Mouse (Mus musculus): Measurements from ENCODE around the gene Ptn. TPM values are rescaled to one million over a fixed set of nuclear protein-coding genes. Genes with fewer than 3 reads are reported as not detected.
A peak's percentile ranks its signal among the peaks of the same experiment; 100 is the strongest.

The Ptn gene
- polyA plus RNA-seq, 1 experiment from 2014 or later, result 622 TPM

DNA sequence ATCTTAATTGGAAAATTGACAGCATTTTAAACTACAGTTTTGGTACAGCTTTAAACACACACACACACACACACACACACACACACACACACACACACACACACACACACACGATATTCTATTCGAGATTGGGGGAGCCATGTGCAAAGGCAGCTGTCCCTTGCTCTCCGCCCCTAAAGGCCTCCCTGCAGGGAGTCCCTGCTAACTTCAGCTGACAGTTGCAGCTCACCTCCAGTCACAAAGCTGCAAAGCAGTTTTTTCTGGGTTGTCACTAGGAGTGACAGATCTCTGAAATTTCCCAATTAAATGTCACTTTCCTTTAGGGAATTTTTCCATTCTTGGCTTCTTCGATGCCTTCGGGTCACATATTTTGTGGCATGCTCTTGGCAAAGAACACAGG, 428 bp upstream of the Ptn start:
- peaks cover 50% of the 10 kb centered on the region for H3K4me1 ChIP-seq (replicated peaks)
- no peaks in the 10 kb centered on the region for H3K9me3 ChIP-seq
- peak; percentile 46 for ATAC-seq (ENCODE audit: low read depth)
- H3K36me3 ChIP-seq, result peaks cover 9% of the 10 kb centered on the region
- 4% methylated on average over 5 of the region's 5 CpGs for WGBS
- peak overlapping the region; percentile 74 for H3K4me3 ChIP-seq
- peak overlapping the region; percentile 65 for H3K4me2 ChIP-seq
- peak overlapping the region; percentile 92 for H3K9ac ChIP-seq
- peak overlapping the region; percentile 92 for H3K27ac ChIP-seq (replicated peaks)
- H3K27me3 ChIP-seq, result no peaks in the 10 kb centered on the region

DNA sequence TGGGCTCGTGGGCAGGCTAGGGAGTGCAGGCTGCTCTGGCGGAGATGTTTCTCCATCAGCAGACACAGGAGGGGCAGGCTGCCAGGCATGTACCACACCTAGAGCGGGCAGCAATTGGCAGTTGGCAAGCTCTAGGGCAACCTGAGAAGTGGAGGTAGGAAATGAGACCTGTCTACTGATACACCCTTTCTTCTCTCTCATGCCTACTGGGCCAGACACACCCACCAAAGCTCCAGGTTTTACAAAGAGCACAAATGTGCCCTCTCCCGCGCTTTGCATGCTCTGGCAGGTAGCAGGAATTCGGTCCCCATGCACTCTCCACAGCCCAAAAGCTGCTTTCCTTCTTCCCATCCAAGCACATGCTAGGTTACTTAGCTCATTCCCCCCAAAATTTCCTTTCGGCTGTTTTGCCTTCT, 701 bp downstream of the Ptn start:
- Histone ChIP-seq H3K4me3 (peak overlapping the region; percentile 74), H3K9me3 (no peaks in the 10 kb centered on the region), H3K4me1 (replicated peaks) (peaks cover 59% of the 10 kb centered on the region), H3K27me3 (no peaks in the 10 kb centered on the region), H3K4me2 (peak overlapping the region; percentile 65), H3K27ac (replicated peaks) (peak overlapping the region; percentile 92), H3K36me3 (peaks cover 9% of the 10 kb centered on the region), H3K9ac (peak overlapping the region; percentile 92)
- WGBS, result 3% methylated on average over 7 of the region's 7 CpGs
- ATAC-seq (ENCODE audit: low read depth), result peak; percentile 49

DNA sequence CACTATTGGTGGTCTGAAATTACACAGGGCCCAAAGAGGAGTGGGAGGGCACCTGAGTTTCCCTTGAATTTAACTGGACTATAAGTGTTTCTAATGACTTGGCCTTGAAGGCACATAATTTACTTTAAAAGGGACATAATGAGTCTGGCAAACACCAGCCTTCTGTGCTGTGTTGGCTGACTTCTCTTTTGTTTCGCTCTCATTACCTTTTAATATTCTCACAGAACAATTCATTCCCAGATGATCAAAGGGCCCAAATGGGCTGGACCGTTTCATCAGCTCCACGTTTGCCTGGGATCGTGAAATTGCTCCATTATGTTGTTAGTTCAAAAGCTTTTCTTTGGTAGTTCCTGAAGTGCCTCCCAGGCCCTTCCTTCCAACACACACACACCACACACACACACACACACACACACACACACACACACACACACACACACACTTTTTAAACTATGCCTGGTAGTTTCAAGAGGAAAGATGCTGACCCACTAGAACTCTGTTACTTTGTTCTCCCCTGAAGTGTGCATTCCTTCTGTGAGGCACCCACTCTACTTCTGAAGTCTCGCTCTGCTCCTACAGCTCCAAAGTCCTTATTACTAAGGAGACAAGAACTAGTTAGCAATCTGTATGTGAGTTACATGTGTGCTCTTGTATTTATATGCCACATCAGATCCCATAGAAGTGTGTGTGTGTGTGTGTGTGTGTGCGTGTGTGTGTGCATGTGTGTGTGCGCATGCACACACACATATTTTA, 1.5 kb downstream of the Ptn start:
- H3K27ac ChIP-seq (replicated peaks), result peak overlapping the region; percentile 92
- WGBS, result 22% methylated on average over 7 of the region's 7 CpGs
- H3K27me3 ChIP-seq, result no peaks in the 10 kb centered on the region
- peak overlapping the region; percentile 74 for H3K4me3 ChIP-seq
- H3K4me1 ChIP-seq (replicated peaks), result peaks cover 65% of the 10 kb centered on the region
- H3K4me2 ChIP-seq, result peak overlapping the region; percentile 65
- ATAC-seq (ENCODE audit: low read depth), result no peak
- H3K36me3 ChIP-seq, result peaks cover 12% of the 10 kb centered on the region
- H3K9ac ChIP-seq, result peak overlapping the region; percentile 92
- H3K9me3 ChIP-seq, result no peaks in the 10 kb centered on the region

DNA sequence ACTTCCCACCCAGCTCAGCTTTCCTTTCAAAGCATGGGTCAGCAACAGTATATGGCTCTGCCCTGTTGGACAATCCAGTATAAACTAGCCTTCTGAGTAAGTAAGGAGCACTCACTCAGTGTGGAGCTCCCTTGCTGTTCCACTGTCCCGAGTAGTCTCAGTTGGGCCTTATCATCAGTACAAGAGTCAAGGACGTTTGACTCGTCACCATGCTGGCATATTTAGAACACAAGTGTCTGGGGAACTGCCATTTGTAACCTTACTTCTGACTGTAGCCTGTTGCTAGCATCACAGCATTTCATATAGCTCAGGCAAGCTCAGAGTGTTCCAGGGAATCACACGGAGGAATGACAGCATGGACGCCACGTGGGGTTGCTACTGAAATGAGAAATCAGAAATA, 3.1 kb downstream of the Ptn start:
- no peak overlapping the region for H3K27ac ChIP-seq (replicated peaks)
- peaks cover 17% of the 10 kb centered on the region for H3K36me3 ChIP-seq
- H3K4me3 ChIP-seq, result peak overlapping the region; percentile 25
- peak overlapping the region; percentile 45 for H3K9ac ChIP-seq
- WGBS, result 80% methylated on average over 6 of the region's 6 CpGs
- no peak for ATAC-seq (ENCODE audit: low read depth)
- H3K4me2 ChIP-seq, result peak overlapping the region; percentile 65
- H3K9me3 ChIP-seq, result no peaks in the 10 kb centered on the region
- H3K27me3 ChIP-seq, result no peaks in the 10 kb centered on the region
- H3K4me1 ChIP-seq (replicated peaks), result peaks cover 68% of the 10 kb centered on the region

DNA sequence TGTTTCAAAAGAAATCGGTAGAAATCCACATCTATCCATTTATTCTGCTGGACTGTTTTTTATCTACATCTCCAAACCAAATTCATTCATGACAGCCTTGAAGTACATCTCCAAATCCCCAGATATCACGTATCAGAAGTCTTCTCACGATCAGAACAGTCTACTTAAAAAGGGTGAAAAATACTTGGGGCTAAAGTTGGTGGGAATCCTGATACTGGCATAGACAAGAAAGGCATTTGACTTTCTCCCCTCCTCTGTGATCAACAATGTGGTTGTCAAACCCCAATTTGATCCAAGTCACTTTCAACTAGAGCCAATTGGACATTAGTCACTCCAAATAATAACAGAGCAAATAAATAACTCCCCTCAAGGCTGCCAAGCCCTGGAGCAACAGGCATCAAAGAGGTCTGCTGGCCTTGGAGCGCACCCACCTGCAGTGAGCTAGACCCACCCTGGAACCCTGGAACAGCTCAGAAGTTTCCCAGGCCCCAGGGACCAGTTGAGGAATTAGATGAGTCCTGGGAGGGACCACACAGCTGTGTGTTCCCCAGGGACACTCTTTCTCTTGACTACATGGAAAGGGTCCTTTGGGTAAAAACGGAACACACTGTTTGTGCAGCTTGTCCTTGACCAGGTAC, 9.6 kb downstream of the Ptn start:
- Histone ChIP-seq H3K4me3 (no peak overlapping the region), H3K36me3 (peaks cover 16% of the 10 kb centered on the region), H3K9me3 (no peaks in the 10 kb centered on the region), H3K9ac (no peak overlapping the region), H3K27ac (replicated peaks) (peak overlapping the region; percentile 18; the same call in 1 of the 2 replicates), H3K4me2 (peak overlapping the region; percentile 18; the same call in 1 of the 2 replicates), H3K27me3 (no peaks in the 10 kb centered on the region), H3K4me1 (replicated peaks) (peaks cover 63% of the 10 kb centered on the region)
- ATAC-seq (ENCODE audit: low read depth), result peak; percentile 68
- WGBS, result 56% methylated on average over 5 of the region's 5 CpGs

DNA sequence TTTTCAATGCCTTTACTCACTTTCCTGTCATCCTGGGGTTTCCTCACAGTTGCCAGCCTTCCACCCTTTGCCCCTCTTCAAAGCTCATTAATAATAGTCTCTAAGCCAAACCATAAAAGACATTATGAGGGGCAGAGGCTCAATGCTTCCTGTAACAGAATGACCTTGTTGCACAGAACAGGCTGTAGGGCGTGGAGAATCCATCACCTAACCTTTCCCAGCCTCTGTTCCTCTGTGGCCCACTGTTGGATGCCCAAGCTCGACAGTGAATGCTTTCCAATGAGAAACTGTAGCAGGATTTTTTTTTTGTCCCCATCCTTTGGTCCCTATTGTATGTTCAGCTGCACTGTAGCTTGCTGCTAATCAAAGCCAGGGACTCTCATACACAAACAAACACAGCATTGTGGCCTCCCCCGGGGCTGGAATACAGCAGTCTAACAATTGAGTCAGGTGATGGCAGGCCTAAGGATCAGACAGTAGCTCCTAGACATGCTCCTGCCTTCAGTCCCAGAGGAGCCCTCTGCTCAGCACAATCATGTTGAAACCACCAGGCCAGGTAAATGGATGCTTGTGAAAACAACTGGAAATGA, 12.9 kb downstream of the Ptn start:
- H3K4me2 ChIP-seq, result peak overlapping the region; percentile 13
- WGBS, result 10% methylated on average over 3 of the region's 3 CpGs
- no peaks in the 10 kb centered on the region for H3K9me3 ChIP-seq
- no peaks in the 10 kb centered on the region for H3K27me3 ChIP-seq
- no peak overlapping the region for H3K9ac ChIP-seq
- peak; percentile 37; the same call in 1 of the 2 replicates for ATAC-seq (ENCODE audit: low read depth)
- peaks cover 8% of the 10 kb centered on the region for H3K36me3 ChIP-seq
- H3K4me3 ChIP-seq, result no peak overlapping the region
- peaks cover 62% of the 10 kb centered on the region for H3K4me1 ChIP-seq (replicated peaks)
- peak overlapping the region; percentile 82 for H3K27ac ChIP-seq (replicated peaks)

DNA sequence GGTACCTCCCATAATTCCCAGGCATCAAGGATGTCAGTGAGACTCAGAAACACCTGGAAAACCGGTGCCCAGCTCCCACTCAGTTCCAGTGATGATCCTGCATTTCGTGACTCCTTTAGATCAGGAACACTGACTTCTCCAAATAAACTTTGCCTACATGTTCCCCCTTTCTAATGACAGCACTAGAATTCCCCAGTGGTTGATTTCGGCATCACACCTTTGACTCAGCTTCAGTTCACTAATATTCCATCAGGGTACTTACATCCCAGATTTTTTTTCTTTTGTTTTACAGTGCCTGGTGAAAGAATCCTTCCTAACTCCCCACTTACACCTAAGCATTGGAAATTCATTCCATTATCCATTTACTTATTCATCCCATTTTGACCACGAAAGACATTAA, 15.5 kb downstream of the Ptn start:
- H3K36me3 ChIP-seq, result no peaks in the 10 kb centered on the region
- H3K27me3 ChIP-seq, result no peaks in the 10 kb centered on the region
- ATAC-seq (ENCODE audit: low read depth), result no peak
- no peak overlapping the region for H3K4me3 ChIP-seq
- no peak overlapping the region for H3K9ac ChIP-seq
- peak overlapping the region; percentile 59 for H3K27ac ChIP-seq (replicated peaks)
- no peaks in the 10 kb centered on the region for H3K9me3 ChIP-seq
- no peak overlapping the region for H3K4me2 ChIP-seq
- H3K4me1 ChIP-seq (replicated peaks), result peaks cover 62% of the 10 kb centered on the region
- 77% methylated on average over 4 of the region's 4 CpGs for WGBS

DNA sequence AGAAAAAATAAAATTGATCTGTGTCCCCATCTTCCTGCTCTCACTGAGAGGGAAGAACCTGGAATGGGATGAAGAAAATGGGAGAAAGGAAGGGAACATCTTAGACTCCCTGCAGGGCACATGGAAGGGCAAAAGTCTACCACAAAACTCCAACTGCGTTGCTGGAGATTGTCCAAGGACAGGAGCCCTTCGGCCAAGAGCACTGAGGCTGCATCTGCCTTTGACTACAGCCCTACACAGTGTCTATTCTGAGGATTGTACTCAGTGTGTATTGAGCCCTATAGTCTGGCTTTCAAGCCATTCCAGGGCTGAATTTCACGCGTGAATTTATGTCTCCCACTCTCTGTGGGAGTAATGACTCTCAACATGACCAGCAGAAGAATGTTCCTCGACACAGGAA, 16.2 kb downstream of the Ptn start:
- Histone ChIP-seq H3K36me3 (no peaks in the 10 kb centered on the region), H3K9me3 (no peaks in the 10 kb centered on the region), H3K27me3 (no peaks in the 10 kb centered on the region), H3K4me3 (no peak overlapping the region), H3K4me2 (no peak overlapping the region), H3K9ac (no peak overlapping the region), H3K4me1 (replicated peaks) (peaks cover 68% of the 10 kb centered on the region), H3K27ac (replicated peaks) (peak overlapping the region; percentile 59)
- WGBS, result 32% methylated on average over 5 of the region's 5 CpGs
- peak; percentile 47; the same call in 1 of the 2 replicates for ATAC-seq (ENCODE audit: low read depth)

DNA sequence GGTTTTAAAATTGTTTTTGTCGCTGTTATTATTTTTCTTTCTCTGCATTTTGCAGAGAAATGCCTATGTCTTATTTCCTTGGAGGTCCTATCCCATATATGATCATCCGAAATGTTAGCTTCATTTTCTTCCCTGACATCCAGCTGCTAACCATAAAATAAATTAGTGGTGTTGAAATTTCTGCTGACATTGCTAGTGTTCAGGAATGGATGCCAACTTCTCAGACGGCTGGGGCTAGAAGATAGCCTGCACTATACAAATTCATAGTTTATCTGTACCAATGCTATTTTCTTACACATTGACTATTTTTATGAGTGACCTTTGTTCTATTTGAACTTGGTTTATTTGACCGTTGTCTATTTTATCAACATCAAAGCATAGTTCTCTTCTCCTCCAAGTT, 20.8 kb downstream of the Ptn start:
- Histone ChIP-seq H3K27me3 (no peaks in the 10 kb centered on the region), H3K36me3 (peaks cover 5% of the 10 kb centered on the region; the same call in 1 of the 2 replicates), H3K4me2 (peak overlapping the region; percentile 24; the same call in 1 of the 2 replicates), H3K27ac (replicated peaks) (no peak overlapping the region), H3K4me1 (replicated peaks) (peaks cover 72% of the 10 kb centered on the region), H3K9ac (no peak overlapping the region), H3K9me3 (no peaks in the 10 kb centered on the region), H3K4me3 (no peak overlapping the region)
- WGBS, result 36% methylated on average over 4 of the region's 4 CpGs
- ATAC-seq (ENCODE audit: low read depth), result no peak

DNA sequence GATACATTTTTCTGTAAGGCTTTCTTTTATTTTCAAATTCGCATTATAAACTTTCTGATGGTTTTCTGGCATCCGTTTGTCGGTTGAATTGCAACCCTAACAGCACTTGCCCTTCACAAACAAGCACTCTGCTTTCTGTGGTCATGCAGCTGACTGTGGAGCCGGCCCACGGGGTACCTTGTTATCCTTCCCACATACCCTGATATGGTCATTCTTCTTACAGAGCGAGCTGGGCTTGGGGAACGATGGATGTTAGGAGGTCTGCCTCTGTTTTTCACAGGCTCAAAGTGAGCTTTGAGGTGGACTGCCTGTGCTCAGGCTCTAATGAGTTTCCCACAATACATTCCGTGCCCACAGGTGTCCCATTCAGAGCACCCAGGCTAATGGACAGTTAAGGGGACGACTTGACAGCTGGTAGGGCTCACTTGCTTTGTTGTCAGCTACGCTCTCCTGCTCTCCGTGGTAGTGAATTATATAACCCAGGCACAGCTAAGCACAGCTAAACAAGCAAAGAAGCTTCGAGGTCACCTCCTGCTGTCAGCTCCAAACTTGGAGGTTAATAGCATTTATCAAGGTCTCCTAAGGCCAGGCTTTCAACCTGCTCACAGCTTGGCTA, 21.3 kb downstream of the Ptn start:
- peak overlapping the region; percentile 8; the same call in 1 of the 2 replicates for H3K9ac ChIP-seq
- H3K36me3 ChIP-seq, result peaks cover 5% of the 10 kb centered on the region; the same call in 1 of the 2 replicates
- 23% methylated on average over 12 of the region's 12 CpGs for WGBS
- H3K4me1 ChIP-seq (replicated peaks), result peaks cover 72% of the 10 kb centered on the region
- no peak overlapping the region for H3K4me3 ChIP-seq
- H3K27ac ChIP-seq (replicated peaks), result peak overlapping the region; percentile 61
- H3K4me2 ChIP-seq, result peak overlapping the region; percentile 24
- H3K27me3 ChIP-seq, result no peaks in the 10 kb centered on the region
- ATAC-seq (ENCODE audit: low read depth), result peak; percentile 75
- no peaks in the 10 kb centered on the region for H3K9me3 ChIP-seq

DNA sequence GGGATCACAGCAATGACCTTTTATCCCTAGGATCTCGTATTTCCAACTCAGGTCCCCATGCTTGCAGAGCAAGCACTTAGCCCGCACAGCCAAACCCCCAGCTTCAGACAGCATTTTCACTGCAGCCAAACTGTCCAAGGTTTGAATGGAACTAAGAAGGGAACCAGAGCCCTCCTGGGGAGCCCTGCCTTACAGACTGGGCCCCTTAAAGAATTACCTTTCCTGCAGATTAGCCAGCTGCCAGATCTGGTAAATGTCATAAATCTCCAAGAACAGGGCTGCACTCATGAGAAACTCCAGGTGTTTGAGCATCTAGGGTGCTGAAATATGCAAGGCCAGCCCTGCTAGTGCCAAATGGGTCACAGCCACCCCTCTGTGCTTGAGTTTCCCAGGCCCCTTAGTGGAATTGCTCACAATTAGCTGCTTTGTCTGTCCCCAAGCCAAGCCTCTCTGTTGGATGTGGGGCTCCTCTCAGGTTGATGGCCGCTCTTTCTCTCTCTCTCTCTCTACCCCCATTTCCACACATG, 25.3 kb downstream of the Ptn start:
- ATAC-seq (ENCODE audit: low read depth), result peak; percentile 72
- Histone ChIP-seq H3K9ac (no peak overlapping the region), H3K27me3 (no peaks in the 10 kb centered on the region), H3K4me1 (replicated peaks) (peaks cover 81% of the 10 kb centered on the region), H3K9me3 (no peaks in the 10 kb centered on the region), H3K4me3 (no peak overlapping the region), H3K36me3 (peaks cover 5% of the 10 kb centered on the region; the same call in 1 of the 2 replicates), H3K4me2 (no peak overlapping the region), H3K27ac (replicated peaks) (peak overlapping the region; percentile 79)
- WGBS, result 17% methylated on average over 3 of the region's 3 CpGs

Data from neural tube, embryonic 13.5 days (tissue).